Mouse (Mus musculus) lung, embryonic 16.5 days (tissue): ENCODE results near the gene Lrrc8a. TPM values are rescaled to one million over a fixed set of nuclear protein-coding genes. Genes with fewer than 3 reads are reported as not detected.
A peak's percentile ranks its signal among the peaks of the same experiment; 100 is the strongest.

Source experiments
- ATAC-seq: fragments of 200-750 bp; cut with Nextera tagmentation; 2 replicates; pipeline ENCODE4 v1.8.0; 2017; ENCODE audit warnings: low read depth, mild to moderate bottlenecking, moderate library complexity
- H3K27ac ChIP-seq: fragments of 300-500 bp; sonication (generic); 2 replicates; pipeline ENCODE4 v1.5.1; 2014; ENCODE audit warnings: mild to moderate bottlenecking, control low read depth, low read length
- H3K27me3 ChIP-seq: fragments of 300-500 bp; sonication (generic); 2 replicates; pipeline ENCODE4 v1.6.1; 2014; ENCODE audit warnings: low read depth, low read length, mixed read lengths; ENCODE audit not compliant: control insufficient read depth, insufficient read depth
- H3K36me3 ChIP-seq: fragments of 300-500 bp; sonication (generic); 2 replicates; pipeline ENCODE4 v1.6.1; 2014; ENCODE audit warnings: low read length; ENCODE audit not compliant: control insufficient read depth, insufficient read depth
- H3K4me1 ChIP-seq: fragments of 300-500 bp; sonication (generic); replicated peaks from 2 replicates; pipeline ENCODE4 v1.6.1; 2014; ENCODE audit warnings: low read length, mixed read lengths; ENCODE audit not compliant: control insufficient read depth, insufficient read depth
- H3K4me2 ChIP-seq: fragments of 300-500 bp; sonication (generic); 2 replicates; pipeline ENCODE4 v1.6.1; 2014; ENCODE audit warnings: low read depth, low read length, control low read depth
- H3K4me3 ChIP-seq: fragments of 300-500 bp; sonication (generic); 2 replicates; pipeline ENCODE4 v1.5.1; 2014; ENCODE audit warnings: mild to moderate bottlenecking, low read length, control low read depth
- H3K9ac ChIP-seq: fragments of 300-500 bp; sonication (generic); 2 replicates; pipeline ENCODE4 v1.6.1; 2014; ENCODE audit warnings: low read length, control low read depth
- H3K9me3 ChIP-seq: fragments of 300-500 bp; sonication (generic); 2 replicates; pipeline ENCODE4 v1.6.1; 2016; ENCODE audit warnings: low read length; ENCODE audit not compliant: control insufficient read depth
- WGBS: fragments of 180-500 bp; shearing (Covaris S2); extraction: QIAGEN DNeasy Blood & Tissue Kit; methylation state at CpG from one replicate; pipeline ENCODE4 v1.1.7; 2014; 5-methylcytosine and 5-hydroxymethylcytosine counted together
- polyA plus RNA-seq: library from polyadenylated mRNA; unstranded; fragments of >200 nt; fragmentation: Nextera tagmentation; extraction: Ambion mirVana; gene quantifications from 2 replicates; pipeline ENCODE4 v1.2.1, GENCODE M21; 2015

The Lrrc8a gene
- polyA plus RNA-seq, 1 experiment from 2014 or later: 42.0 TPM

DNA sequence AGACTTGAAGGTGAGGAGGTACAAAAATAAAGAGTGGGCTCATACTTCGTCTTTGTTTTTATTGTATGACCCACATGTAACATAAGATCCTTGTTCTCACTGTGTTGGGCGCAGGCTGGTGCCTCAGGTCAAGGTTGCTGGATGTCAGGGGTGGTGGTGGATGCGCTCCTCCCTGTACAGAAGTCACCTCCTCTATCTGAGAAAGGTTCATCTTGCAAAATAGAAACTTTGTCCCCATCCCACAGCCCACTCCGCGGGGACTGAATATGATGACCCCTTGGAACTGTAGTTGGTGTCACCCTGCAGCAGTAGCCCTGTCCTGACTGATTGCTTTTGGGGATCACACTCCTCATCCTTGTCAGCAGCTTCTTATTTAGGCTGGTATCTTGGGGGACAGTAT is 9.5 kb downstream of the Lrrc8a start:
- Histone ChIP-seq H3K4me3 (no peak overlapping the region), H3K9ac (no peak overlapping the region), H3K27ac (no peak overlapping the region), H3K9me3 (no peaks in the 10 kb centered on the region), H3K36me3 (peaks cover 15% of the 10 kb centered on the region), H3K27me3 (no peaks in the 10 kb centered on the region), H3K4me1 (peaks cover 13% of the 10 kb centered on the region), H3K4me2 (no peak overlapping the region)
- 95% methylated on average over 5 of the region's 5 CpGs for WGBS
- no peak for ATAC-seq

DNA sequence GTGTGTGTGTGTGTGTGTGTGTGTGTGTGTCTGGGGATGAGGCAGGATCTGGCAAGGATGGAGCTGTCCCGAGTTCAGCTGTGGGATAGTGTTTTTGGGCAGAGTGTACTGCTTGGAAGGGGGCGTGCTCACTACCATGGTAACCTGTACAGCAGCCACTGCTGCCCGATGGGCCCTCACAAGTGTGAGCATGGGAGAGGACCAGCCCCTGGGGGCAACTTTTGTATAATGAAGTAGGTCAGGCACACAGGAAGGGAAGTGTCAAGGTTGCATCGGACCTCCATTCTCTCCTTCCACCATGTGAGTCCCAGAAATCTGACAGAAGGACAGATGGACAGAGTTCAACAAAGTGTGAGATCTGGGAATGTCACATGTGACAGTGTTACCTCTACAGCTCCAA is 10.2 kb downstream of the Lrrc8a start:
- H3K4me1 ChIP-seq: peaks cover 13% of the 10 kb centered on the region
- no peaks in the 10 kb centered on the region for H3K9me3 ChIP-seq
- H3K36me3 ChIP-seq: peaks cover 15% of the 10 kb centered on the region
- ATAC-seq: no peak
- no peaks in the 10 kb centered on the region for H3K27me3 ChIP-seq
- H3K27ac ChIP-seq: no peak overlapping the region
- WGBS: 67% methylated on average over 4 of the region's 4 CpGs
- H3K9ac ChIP-seq: no peak overlapping the region
- H3K4me2 ChIP-seq: no peak overlapping the region
- H3K4me3 ChIP-seq: no peak overlapping the region

DNA sequence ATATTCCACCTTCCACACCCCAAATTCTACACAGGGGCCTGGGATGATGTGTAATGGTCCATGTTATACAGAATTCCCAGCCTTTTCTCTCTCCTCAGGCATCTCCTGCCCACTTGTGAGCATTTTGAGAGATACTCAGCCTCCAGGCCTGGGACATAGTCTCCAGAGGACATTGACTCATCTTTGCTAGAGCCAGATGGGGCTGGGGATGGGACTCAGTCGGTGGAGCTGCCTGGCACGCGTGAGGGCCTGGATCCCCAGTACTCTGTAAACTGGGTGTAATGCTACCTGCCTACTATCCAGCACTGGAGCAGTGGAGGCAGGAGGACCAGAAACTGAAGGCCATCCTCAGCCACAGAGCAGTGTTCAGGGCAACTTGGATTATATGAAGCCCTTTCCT is 11.7 kb downstream of the Lrrc8a start:
- no peak overlapping the region for H3K4me2 ChIP-seq
- peaks cover 10% of the 10 kb centered on the region for H3K36me3 ChIP-seq
- H3K27ac ChIP-seq: no peak overlapping the region
- H3K4me3 ChIP-seq: no peak overlapping the region
- no peaks in the 10 kb centered on the region for H3K27me3 ChIP-seq
- peaks cover 10% of the 10 kb centered on the region for H3K4me1 ChIP-seq
- H3K9me3 ChIP-seq: no peaks in the 10 kb centered on the region
- no peak for ATAC-seq
- H3K9ac ChIP-seq: no peak overlapping the region
- WGBS: 93% methylated on average over 3 of the region's 3 CpGs

DNA sequence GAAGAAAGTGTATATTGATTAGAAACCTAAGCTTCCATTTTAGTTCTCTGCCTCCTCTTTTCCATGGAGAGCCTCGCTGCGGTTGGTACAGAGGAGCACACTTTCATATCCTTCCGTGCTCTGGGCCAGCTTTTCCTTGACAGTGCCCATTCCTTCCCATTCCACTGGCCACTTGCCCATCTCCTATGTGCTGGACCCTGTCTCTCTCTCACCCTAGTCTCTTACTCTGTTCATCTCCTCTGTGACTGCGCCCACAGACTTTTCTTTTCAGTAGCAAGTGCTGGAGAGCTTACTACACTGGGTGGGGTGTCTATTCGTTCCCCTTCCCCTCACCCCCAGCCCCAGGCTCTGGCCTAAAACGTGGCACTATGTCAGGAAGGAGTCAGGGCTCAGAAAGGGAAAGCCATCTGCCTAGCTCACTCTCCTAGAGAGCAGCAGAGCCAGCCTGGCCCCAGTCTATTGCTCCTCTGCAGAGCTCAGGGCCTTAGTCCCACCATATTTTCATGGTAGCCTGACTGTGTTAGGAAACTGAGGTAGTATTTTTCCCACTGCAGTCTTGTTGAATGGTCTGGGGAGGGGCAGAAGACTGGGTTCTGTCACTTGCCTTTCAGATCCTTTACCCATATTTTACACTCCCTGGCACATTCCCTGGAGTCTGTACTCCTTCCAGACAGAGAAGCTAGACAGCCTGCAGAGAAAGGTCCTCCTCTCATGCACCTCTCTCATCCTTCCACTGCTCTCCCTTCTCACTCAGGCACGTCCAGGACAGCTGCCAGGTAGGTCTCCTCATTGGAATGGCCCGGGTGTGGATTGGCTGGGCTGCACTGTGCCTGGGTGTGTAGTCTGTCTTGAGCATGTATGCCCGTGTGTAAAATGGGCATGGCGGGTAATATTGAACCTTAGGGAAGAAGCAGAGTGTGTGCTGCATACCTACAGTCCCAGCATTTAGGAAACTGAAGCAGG is 12.9 kb downstream of the Lrrc8a start:
- Histone ChIP-seq H3K27me3 (no peaks in the 10 kb centered on the region), H3K4me3 (no peak overlapping the region), H3K27ac (no peak overlapping the region), H3K4me2 (no peak overlapping the region), H3K4me1 (peaks cover 4% of the 10 kb centered on the region; the same call in 1 of the 2 replicates), H3K9ac (no peak overlapping the region), H3K36me3 (peaks cover 13% of the 10 kb centered on the region), H3K9me3 (no peaks in the 10 kb centered on the region)
- no peak for ATAC-seq
- 84% methylated on average over 10 of the region's 10 CpGs for WGBS

DNA sequence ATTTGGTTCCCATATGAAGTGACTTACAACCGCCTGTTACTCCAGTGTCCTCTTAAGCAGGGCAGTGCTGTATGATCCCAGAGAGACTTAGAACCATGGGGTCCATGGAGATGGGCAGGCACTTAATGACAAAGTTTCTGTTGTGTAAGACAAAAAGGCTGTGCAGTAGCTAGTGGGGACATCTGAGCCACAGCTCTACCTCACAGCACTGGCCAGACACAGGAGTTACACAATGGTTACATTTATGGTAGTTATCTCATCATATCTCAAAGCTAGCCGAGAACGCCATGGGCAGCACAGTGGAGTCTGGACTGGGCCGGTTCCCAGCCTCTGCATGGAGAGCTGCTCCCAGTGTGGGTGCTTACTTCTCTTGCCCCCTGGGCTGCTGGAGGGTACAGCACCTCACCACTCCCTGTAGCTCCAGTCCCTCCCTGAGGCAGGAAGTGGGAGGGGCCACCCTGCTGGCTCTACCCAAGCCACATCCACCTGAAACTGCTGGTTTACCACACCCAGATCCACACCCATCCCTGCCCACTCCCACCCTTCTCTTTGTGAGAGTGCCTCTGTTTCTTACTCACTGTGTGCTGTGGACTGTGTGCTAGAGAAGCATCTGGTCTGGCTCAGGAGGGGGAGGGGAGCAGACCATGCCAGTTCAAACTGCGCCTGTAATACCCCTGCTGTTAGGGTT is 14.0 kb downstream of the Lrrc8a start:
- H3K9ac ChIP-seq: no peak overlapping the region
- no peak overlapping the region for H3K4me2 ChIP-seq
- H3K36me3 ChIP-seq: peaks cover 24% of the 10 kb centered on the region
- peaks cover 4% of the 10 kb centered on the region; the same call in 1 of the 2 replicates for H3K4me1 ChIP-seq
- no peaks in the 10 kb centered on the region for H3K27me3 ChIP-seq
- no peaks in the 10 kb centered on the region for H3K9me3 ChIP-seq
- peak; percentile 72 for ATAC-seq
- no peak overlapping the region for H3K4me3 ChIP-seq
- no peak overlapping the region for H3K27ac ChIP-seq
- 73% methylated on average over 5 of the region's 5 CpGs for WGBS

DNA sequence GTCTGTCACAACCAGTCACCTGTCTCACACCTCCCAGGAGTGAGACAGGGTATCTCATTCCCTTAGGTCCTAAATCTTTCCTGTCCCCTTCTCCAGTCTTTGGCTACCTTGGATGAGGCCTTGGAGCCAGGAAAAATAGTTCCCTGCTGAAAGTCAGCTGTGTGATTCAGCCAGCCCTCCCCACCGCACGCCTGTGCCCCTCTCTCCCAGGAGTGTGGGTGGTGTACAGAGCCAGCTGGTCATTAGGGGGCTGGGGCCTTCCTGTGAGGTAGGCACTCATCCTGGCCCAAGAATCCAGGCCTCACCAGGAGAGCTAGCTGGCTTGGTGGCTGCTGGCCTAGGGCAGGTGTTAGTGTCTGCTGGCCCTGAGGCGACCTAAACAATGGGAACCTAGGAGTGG is 15.0 kb downstream of the Lrrc8a start:
- no peak overlapping the region for H3K27ac ChIP-seq

DNA sequence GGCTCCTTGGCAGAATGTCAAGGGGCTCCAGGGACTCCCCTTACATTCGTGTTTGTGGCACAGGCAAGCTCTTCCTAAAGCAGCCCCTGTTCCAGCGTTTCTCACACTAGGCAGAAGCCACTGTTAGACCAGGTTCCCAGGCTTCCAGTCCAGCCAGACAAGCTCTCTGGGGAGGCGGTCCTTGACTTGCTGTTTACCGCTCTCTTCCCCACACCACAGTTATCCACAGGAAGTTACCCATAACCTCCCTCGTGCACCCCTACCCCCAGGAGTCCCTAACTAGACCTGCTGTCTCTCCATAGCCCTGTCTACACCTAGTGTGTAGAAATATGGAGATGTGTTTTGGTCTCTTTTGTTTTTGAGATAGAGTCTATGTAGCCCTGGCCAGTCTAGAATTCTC is 16.3 kb downstream of the Lrrc8a start:
- Histone ChIP-seq H3K4me2 (no peak overlapping the region), H3K27ac (no peak overlapping the region), H3K4me3 (no peak overlapping the region), H3K9me3 (no peaks in the 10 kb centered on the region), H3K36me3 (peaks cover 42% of the 10 kb centered on the region), H3K27me3 (no peaks in the 10 kb centered on the region), H3K4me1 (peaks cover 10% of the 10 kb centered on the region), H3K9ac (no peak overlapping the region)
- 72% methylated on average over 5 of the region's 5 CpGs for WGBS
- no peak for ATAC-seq

More for the DNA sequence above, 15.0 kb downstream of the Lrrc8a start:
- Histone ChIP-seq H3K36me3 (peaks cover 34% of the 10 kb centered on the region), H3K27me3 (no peaks in the 10 kb centered on the region), H3K4me1 (peaks cover 4% of the 10 kb centered on the region; the same call in 1 of the 2 replicates), H3K4me3 (no peak overlapping the region), H3K9ac (no peak overlapping the region), H3K9me3 (no peaks in the 10 kb centered on the region), H3K4me2 (no peak overlapping the region)
- 79% methylated on average over 3 of the region's 3 CpGs for WGBS
- no peak for ATAC-seq

DNA sequence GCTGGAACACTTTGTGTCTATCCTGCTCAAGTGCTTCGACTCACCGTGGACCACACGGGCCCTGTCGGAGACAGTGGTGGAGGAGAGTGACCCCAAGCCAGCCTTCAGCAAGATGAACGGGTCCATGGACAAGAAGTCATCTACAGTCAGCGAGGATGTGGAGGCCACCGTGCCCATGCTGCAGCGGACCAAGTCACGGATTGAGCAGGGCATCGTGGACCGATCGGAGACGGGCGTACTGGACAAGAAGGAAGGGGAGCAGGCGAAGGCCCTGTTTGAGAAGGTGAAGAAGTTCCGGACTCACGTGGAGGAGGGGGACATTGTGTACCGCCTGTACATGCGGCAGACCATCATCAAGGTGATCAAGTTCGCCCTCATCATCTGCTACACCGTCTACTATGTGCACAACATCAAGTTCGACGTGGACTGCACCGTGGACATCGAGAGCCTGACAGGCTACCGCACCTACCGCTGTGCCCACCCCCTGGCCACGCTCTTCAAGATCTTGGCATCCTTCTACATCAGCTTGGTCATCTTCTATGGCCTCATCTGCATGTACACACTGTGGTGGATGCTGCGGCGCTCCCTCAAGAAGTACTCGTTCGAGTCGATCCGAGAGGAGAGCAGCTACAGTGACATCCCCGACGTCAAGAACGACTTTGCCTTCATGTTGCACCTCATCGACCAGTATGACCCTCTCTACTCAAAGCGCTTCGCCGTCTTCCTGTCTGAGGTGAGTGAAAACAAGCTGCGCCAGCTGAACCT is 18.3 kb downstream of the Lrrc8a start:
- Histone ChIP-seq H3K4me3 (no peak overlapping the region), H3K9me3 (no peaks in the 10 kb centered on the region), H3K27ac (no peak overlapping the region), H3K9ac (no peak overlapping the region), H3K27me3 (no peaks in the 10 kb centered on the region), H3K4me2 (no peak overlapping the region), H3K36me3 (peaks cover 43% of the 10 kb centered on the region), H3K4me1 (peaks cover 10% of the 10 kb centered on the region)
- ATAC-seq: no peak
- 94% methylated on average over 42 of the region's 42 CpGs for WGBS
